Mouse (Mus musculus) liver, postnatal 0 days (tissue): ENCODE data around the gene Mttp.

Source experiments
- CTCF ChIP-seq: sonication (generic); IDR thresholded peaks from 2 replicates; pipeline ENCODE4 v1.5.1; 2016; ENCODE audit warnings: antibody characterized with exemption, low read depth
- EP300 ChIP-seq: IDR thresholded peaks from 2 replicates; pipeline ENCODE4 v1.6.1; 2016; ENCODE audit warnings: antibody characterized with exemption, low read depth, mild to moderate bottlenecking

GRCm38 (mm10) chr3:138131168-138131567 is 13.6 kb downstream of the Mttp start:
- TF ChIP-seq CTCF (no peak), EP300 (no peak)
